Mouse (Mus musculus): ENCODE measurements around the gene Acsbg1. TPM values are rescaled to one million over a fixed set of nuclear protein-coding genes. Genes with fewer than 3 reads are reported as not detected.

Gene Acsbg1
- polyA plus RNA-seq, 1 experiment, result 114 TPM

GRCm38 (mm10) chr9:54639192-54639591, 22.5 kb downstream of the Acsbg1 start:
- peak overlapping the region; percentile 10 for H3K27ac ChIP-seq (ENCODE audit: control insufficient read depth, insufficient read depth, low read depth, low read length)
- peaks cover 7% of the 10 kb centered on the region for H3K4me1 ChIP-seq (ENCODE audit: control insufficient read depth, insufficient read depth, low read length)

GRCm38 (mm10) chr9:54637510-54638314, 24.0 kb downstream of the Acsbg1 start:
- H3K4me3 ChIP-seq (ENCODE audit: control insufficient read depth, low read depth, low read length), result no peak overlapping the region
- H3K27ac ChIP-seq (ENCODE audit: control insufficient read depth, insufficient read depth, low read depth, low read length), result peak overlapping the region; percentile 79
- TF ChIP-seq CTCF (IDR thresholded peaks at IDR 0.05; ENCODE audit: control insufficient read depth, insufficient read depth, insufficient replicate concordance, low read depth, low read length) (no peak), POLR2A (IDR thresholded peaks at IDR 0.05; ENCODE audit: control insufficient read depth, low read depth, low read length) (no peak)
- peaks cover 7% of the 10 kb centered on the region for H3K4me1 ChIP-seq (ENCODE audit: control insufficient read depth, insufficient read depth, low read length)
- H3K27me3 ChIP-seq (ENCODE audit: control insufficient read depth, insufficient read depth, low read length), result no peaks in the 10 kb centered on the region
- no peaks in the 10 kb centered on the region for H3K36me3 ChIP-seq (ENCODE audit: control insufficient read depth, insufficient read depth, low read length)

More at GRCm38 (mm10) chr9:54639192-54639591, 22.5 kb downstream of the Acsbg1 start:
- Histone ChIP-seq H3K4me3 (ENCODE audit: control insufficient read depth, low read depth, low read length) (no peak overlapping the region), H3K27me3 (ENCODE audit: control insufficient read depth, insufficient read depth, low read length) (no peaks in the 10 kb centered on the region), H3K36me3 (ENCODE audit: control insufficient read depth, insufficient read depth, low read length) (no peaks in the 10 kb centered on the region)
- TF ChIP-seq CTCF (IDR thresholded peaks at IDR 0.05; ENCODE audit: control insufficient read depth, insufficient read depth, insufficient replicate concordance, low read depth, low read length) (no peak), POLR2A (IDR thresholded peaks at IDR 0.05; ENCODE audit: control insufficient read depth, low read depth, low read length) (no peak)

- peaks cover 4% of the 10 kb centered on the region for H3K4me1 ChIP-seq (ENCODE audit: control insufficient read depth, insufficient read depth, low read length)
- H3K36me3 ChIP-seq (ENCODE audit: control insufficient read depth, insufficient read depth, low read length), result no peaks in the 10 kb centered on the region
- TF ChIP-seq POLR2A (IDR thresholded peaks at IDR 0.05; ENCODE audit: control insufficient read depth, low read depth, low read length), result no peak
- TF ChIP-seq CTCF (IDR thresholded peaks at IDR 0.05; ENCODE audit: control insufficient read depth, insufficient read depth, insufficient replicate concordance, low read depth, low read length), result no peak
- H3K4me3 ChIP-seq (ENCODE audit: control insufficient read depth, low read depth, low read length), result no peak overlapping the region
- peak overlapping the region; percentile 85 for H3K27ac ChIP-seq (ENCODE audit: control insufficient read depth, insufficient read depth, low read depth, low read length)
- no peaks in the 10 kb centered on the region for H3K27me3 ChIP-seq (ENCODE audit: control insufficient read depth, insufficient read depth, low read length)
Observed at GRCm38 (mm10) chr9:54633401-54633800, 28.3 kb downstream of the Acsbg1 start.

- H3K27ac ChIP-seq (ENCODE audit: control insufficient read depth, insufficient read depth, low read depth, low read length), result no peak overlapping the region; the same call in 1 of the 2 replicates
- H3K27me3 ChIP-seq (ENCODE audit: control insufficient read depth, insufficient read depth, low read length), result no peaks in the 10 kb centered on the region
- no peaks in the 10 kb centered on the region for H3K36me3 ChIP-seq (ENCODE audit: control insufficient read depth, insufficient read depth, low read length)
- H3K4me3 ChIP-seq (ENCODE audit: control insufficient read depth, low read depth, low read length), result no peak overlapping the region
- H3K4me1 ChIP-seq (ENCODE audit: control insufficient read depth, insufficient read depth, low read length), result peaks cover 2% of the 10 kb centered on the region
- TF ChIP-seq CTCF (IDR thresholded peaks at IDR 0.05; ENCODE audit: control insufficient read depth, insufficient read depth, insufficient replicate concordance, low read depth, low read length), result no peak
- TF ChIP-seq POLR2A (IDR thresholded peaks at IDR 0.05; ENCODE audit: control insufficient read depth, low read depth, low read length), result no peak
Observed at GRCm38 (mm10) chr9:54630905-54631304, 30.8 kb downstream of the Acsbg1 start.

GRCm38 (mm10) chr9:54629613-54630261, 31.9 kb downstream of the Acsbg1 start:
- H3K27ac ChIP-seq (ENCODE audit: control insufficient read depth, insufficient read depth, low read depth, low read length), result no peak overlapping the region
- no peaks in the 10 kb centered on the region; the same call in 1 of the 2 replicates for H3K4me1 ChIP-seq (ENCODE audit: control insufficient read depth, insufficient read depth, low read length)
- H3K27me3 ChIP-seq (ENCODE audit: control insufficient read depth, insufficient read depth, low read length), result no peaks in the 10 kb centered on the region
- H3K36me3 ChIP-seq (ENCODE audit: control insufficient read depth, insufficient read depth, low read length), result no peaks in the 10 kb centered on the region
- no peak for TF ChIP-seq POLR2A (IDR thresholded peaks at IDR 0.05; ENCODE audit: control insufficient read depth, low read depth, low read length)
- TF ChIP-seq CTCF (IDR thresholded peaks at IDR 0.05; ENCODE audit: control insufficient read depth, insufficient read depth, insufficient replicate concordance, low read depth, low read length), result no peak; the same call in 1 of the 2 replicates
- no peak overlapping the region for H3K4me3 ChIP-seq (ENCODE audit: control insufficient read depth, low read depth, low read length)

- Histone ChIP-seq H3K27me3 (ENCODE audit: control insufficient read depth, insufficient read depth, low read length) (no peaks in the 10 kb centered on the region), H3K36me3 (ENCODE audit: control insufficient read depth, insufficient read depth, low read length) (no peaks in the 10 kb centered on the region), H3K27ac (ENCODE audit: control insufficient read depth, insufficient read depth, low read depth, low read length) (no peak overlapping the region), H3K4me3 (ENCODE audit: control insufficient read depth, low read depth, low read length) (no peak overlapping the region), H3K4me1 (ENCODE audit: control insufficient read depth, insufficient read depth, low read length) (no peaks in the 10 kb centered on the region; the same call in 1 of the 2 replicates)
- no peak for TF ChIP-seq CTCF (IDR thresholded peaks at IDR 0.05; ENCODE audit: control insufficient read depth, insufficient read depth, insufficient replicate concordance, low read depth, low read length)
- TF ChIP-seq POLR2A (IDR thresholded peaks at IDR 0.05; ENCODE audit: control insufficient read depth, low read depth, low read length), result no peak
Observed at GRCm38 (mm10) chr9:54628752-54629151, 32.9 kb downstream of the Acsbg1 start.

GRCm38 (mm10) chr9:54627240-54627639, 34.4 kb downstream of the Acsbg1 start:
- Histone ChIP-seq H3K36me3 (ENCODE audit: control insufficient read depth, insufficient read depth, low read length) (no peaks in the 10 kb centered on the region), H3K4me3 (ENCODE audit: control insufficient read depth, low read depth, low read length) (no peak overlapping the region), H3K27ac (ENCODE audit: control insufficient read depth, insufficient read depth, low read depth, low read length) (no peak overlapping the region), H3K4me1 (ENCODE audit: control insufficient read depth, insufficient read depth, low read length) (no peaks in the 10 kb centered on the region), H3K27me3 (ENCODE audit: control insufficient read depth, insufficient read depth, low read length) (no peaks in the 10 kb centered on the region)
- TF ChIP-seq CTCF (IDR thresholded peaks at IDR 0.05; ENCODE audit: control insufficient read depth, insufficient read depth, insufficient replicate concordance, low read depth, low read length), result no peak
- TF ChIP-seq POLR2A (IDR thresholded peaks at IDR 0.05; ENCODE audit: control insufficient read depth, low read depth, low read length), result no peak
